Mouse (Mus musculus): ENCODE results near the gene Epn3.

- TF ChIP-seq EP300 (optimal IDR thresholded peaks at IDR 0.05) (no peak), CTCF (IDR thresholded peaks at IDR 0.05; ENCODE audit: low read depth) (no peak)
These were observed 43.4 kb downstream of the Epn3 start for GRCm38 (mm10) chr11:94456347-94456746.

Measured in stomach, postnatal 0 days (tissue).